Mouse (Mus musculus) liver, postnatal 0 days (tissue): Measurements from ENCODE around the gene Phldb1. TPM values are rescaled to one million over a fixed set of nuclear protein-coding genes. Genes with fewer than 3 reads are reported as not detected.

Source experiments
- ATAC-seq: fragments of 200-750 bp; cut with Nextera tagmentation; 2 replicates; pipeline ENCODE4 v1.8.0; 2017; ENCODE audit warnings: mild to moderate bottlenecking, moderate library complexity
- DNase-seq: peaks from one replicate; pipeline ENCODE4 v3.0.0-alpha.2; 2016
- H3K27ac ChIP-seq: fragments of 300-500 bp; sonication (generic); 2 replicates; pipeline ENCODE4 v1.5.1; 2014; ENCODE audit warnings: antibody characterized with exemption, moderate library complexity, mild to moderate bottlenecking, low read depth
- H3K27me3 ChIP-seq: fragments of 300-500 bp; sonication (generic); 2 replicates; pipeline ENCODE4 v1.6.1; 2014; ENCODE audit warnings: low read length, control low read depth, mixed read lengths; ENCODE audit not compliant: insufficient read depth
- H3K36me3 ChIP-seq: fragments of 300-500 bp; sonication (generic); replicated peaks from 2 replicates; pipeline ENCODE4 v1.6.1; 2014; ENCODE audit warnings: mild to moderate bottlenecking, control low read depth, low read length, moderate library complexity, mixed read lengths; ENCODE audit not compliant: insufficient read depth
- H3K4me1 ChIP-seq: fragments of 300-500 bp; sonication (generic); 2 replicates; pipeline ENCODE4 v1.6.1; 2014; ENCODE audit warnings: antibody characterized with exemption, mild to moderate bottlenecking, control low read depth; ENCODE audit not compliant: insufficient read depth
- H3K4me2 ChIP-seq: fragments of 300-500 bp; sonication (generic); 2 replicates; pipeline ENCODE4 v1.6.1; 2014; ENCODE audit warnings: low read depth, mild to moderate bottlenecking, low read length, moderate library complexity, mixed read lengths
- H3K4me3 ChIP-seq: fragments of 300-500 bp; sonication (generic); 2 replicates; pipeline ENCODE4 v1.5.1; 2014; ENCODE audit warnings: low read depth, low read length
- H3K9ac ChIP-seq: fragments of 300-500 bp; sonication (generic); replicated peaks from 2 replicates; pipeline ENCODE4 v1.6.1; 2014; ENCODE audit warnings: mild to moderate bottlenecking, moderate library complexity
- H3K9me3 ChIP-seq: fragments of 300-500 bp; sonication (generic); 2 replicates; pipeline ENCODE4 v1.6.1; 2016; ENCODE audit warnings: mild to moderate bottlenecking, control low read depth, low read length, mixed read lengths
- CTCF ChIP-seq: sonication (generic); IDR thresholded peaks from 2 replicates; pipeline ENCODE4 v1.5.1; 2016; ENCODE audit warnings: antibody characterized with exemption, low read depth
- EP300 ChIP-seq: IDR thresholded peaks from 2 replicates; pipeline ENCODE4 v1.6.1; 2016; ENCODE audit warnings: antibody characterized with exemption, low read depth, mild to moderate bottlenecking
- WGBS: fragments of 180-500 bp; shearing (Covaris S2); extraction: QIAGEN DNeasy Blood & Tissue Kit; methylation state at CpG from one replicate; pipeline ENCODE4 v1.1.7; 2014; ENCODE audit not compliant: insufficient replicate concordance; 5-methylcytosine and 5-hydroxymethylcytosine counted together
- polyA plus RNA-seq: library from polyadenylated mRNA; unstranded; fragments of >200 nt; fragmentation: Nextera tagmentation; extraction: Ambion mirVana; gene quantifications from 2 replicates; pipeline ENCODE4 v1.2.1, GENCODE M21; 2015

Gene Phldb1
- polyA plus RNA-seq, 1 experiment from 2014 or later: 2.2 TPM

GRCm38 (mm10) chr9:44767101-44768028 lies 32.4 kb upstream of the Phldb1 start, which contains the start of the genes Arcn1 and Ift46:
TSS of gene Arcn1 (minus strand) at chr9:44767845.
TSS of gene Ift46 (plus strand) at chr9:44767908.
- Histone ChIP-seq H3K27me3 (no peaks in the 10 kb centered on the region), H3K4me3 (peak within 1 kb of the TSS; percentile 98), H3K4me1 (peaks cover 24% of the 10 kb centered on the region), H3K4me2 (peak within 1 kb of the TSS; percentile 79), H3K9ac (peak within 1 kb of the TSS; percentile 98), H3K9me3 (no peaks in the 10 kb centered on the region), H3K27ac (peak within 1 kb of the TSS; percentile 98), H3K36me3 (no peaks in the 10 kb centered on the region)
- DNase-seq (peak; percentile 94), ATAC-seq (peak; percentile 92)
- no peak; the same call in 1 of the 2 replicates for TF ChIP-seq CTCF
- no peak for TF ChIP-seq EP300
- whole genome bisulfite sequencing: 1% methylated on average over 79 of the region's 82 CpGs

GRCm38 (mm10) chr9:44760873-44761272 lies 25.9 kb upstream of the Phldb1 start:
- no peak overlapping the region for H3K27ac ChIP-seq
- DNase-seq: no peak
- H3K9me3 ChIP-seq: no peaks in the 10 kb centered on the region
- no peaks in the 10 kb centered on the region for H3K27me3 ChIP-seq
- peaks cover 23% of the 10 kb centered on the region for H3K4me1 ChIP-seq
- H3K4me2 ChIP-seq: no peak overlapping the region
- H3K4me3 ChIP-seq: no peak overlapping the region
- ATAC-seq: no peak
- no peak overlapping the region for H3K9ac ChIP-seq
- 46% methylated on average over 2 of the region's 2 CpGs for WGBS
- no peak for TF ChIP-seq CTCF
- no peak for TF ChIP-seq EP300
- H3K36me3 ChIP-seq: peaks cover 31% of the 10 kb centered on the region

GRCm38 (mm10) chr9:44748473-44748872 lies 13.5 kb upstream of the Phldb1 start:
- H3K4me1 ChIP-seq: no peaks in the 10 kb centered on the region
- H3K4me2 ChIP-seq: no peak overlapping the region
- no peak overlapping the region for H3K4me3 ChIP-seq
- H3K27ac ChIP-seq: no peak overlapping the region
- no peaks in the 10 kb centered on the region for H3K27me3 ChIP-seq
- H3K36me3 ChIP-seq: peaks cover 84% of the 10 kb centered on the region
- ATAC-seq: no peak
- 92% methylated on average over 7 of the region's 7 CpGs for WGBS
- DNase-seq: no peak
- no peak overlapping the region for H3K9ac ChIP-seq
- H3K9me3 ChIP-seq: no peaks in the 10 kb centered on the region
- TF ChIP-seq CTCF (0 out of 2 replicates have a peak, but pooled peaks have one; percentile 8), EP300 (no peak)

GRCm38 (mm10) chr9:44747341-44747740 lies 12.3 kb upstream of the Phldb1 start:
- no peak overlapping the region for H3K4me3 ChIP-seq
- H3K9ac ChIP-seq: no peak overlapping the region
- no peak for TF ChIP-seq CTCF
- no peak for TF ChIP-seq EP300
- H3K9me3 ChIP-seq: no peaks in the 10 kb centered on the region
- DNase-seq (no peak), ATAC-seq (no peak)
- H3K4me2 ChIP-seq: no peak overlapping the region
- H3K27me3 ChIP-seq: no peaks in the 10 kb centered on the region
- no peak overlapping the region for H3K27ac ChIP-seq
- H3K4me1 ChIP-seq: no peaks in the 10 kb centered on the region
- 88% methylated on average over 3 of the region's 3 CpGs for WGBS
- peaks cover 76% of the 10 kb centered on the region for H3K36me3 ChIP-seq

GRCm38 (mm10) chr9:44746666-44747065 lies 11.7 kb upstream of the Phldb1 start:
- H3K4me3 ChIP-seq: no peak overlapping the region
- TF ChIP-seq EP300 (no peak), CTCF (no peak)
- no peaks in the 10 kb centered on the region for H3K27me3 ChIP-seq
- ATAC-seq (no peak), DNase-seq (no peak)
- no peak overlapping the region for H3K4me2 ChIP-seq
- peaks cover 70% of the 10 kb centered on the region for H3K36me3 ChIP-seq
- no peak overlapping the region for H3K9ac ChIP-seq
- H3K9me3 ChIP-seq: no peaks in the 10 kb centered on the region
- WGBS: 76% methylated on average over 3 of the region's 3 CpGs
- no peak overlapping the region for H3K27ac ChIP-seq
- no peaks in the 10 kb centered on the region for H3K4me1 ChIP-seq

GRCm38 (mm10) chr9:44745371-44745770 lies 10.4 kb upstream of the Phldb1 start:
- ATAC-seq (no peak), DNase-seq (no peak)
- no peak overlapping the region for H3K27ac ChIP-seq
- H3K4me3 ChIP-seq: no peak overlapping the region
- no peaks in the 10 kb centered on the region for H3K9me3 ChIP-seq
- no peak overlapping the region for H3K4me2 ChIP-seq
- peaks cover 61% of the 10 kb centered on the region for H3K36me3 ChIP-seq
- H3K9ac ChIP-seq: no peak overlapping the region
- no peaks in the 10 kb centered on the region for H3K4me1 ChIP-seq
- no peaks in the 10 kb centered on the region for H3K27me3 ChIP-seq
- TF ChIP-seq CTCF: no peak
- TF ChIP-seq EP300: no peak
- 87% methylated on average over 7 of the region's 7 CpGs for WGBS
